Mouse (Mus musculus): ENCODE data around the gene Tmem265. TPM values are rescaled to one million over a fixed set of nuclear protein-coding genes. Genes with fewer than 3 reads are reported as not detected.

The Tmem265 gene
- total and polyA plus RNA-seq, 3 experiments, result not detected

GRCm38 (mm10) chr7:127515846-127516245, 45.3 kb upstream of the Tmem265 start:
- H3K4me1 ChIP-seq (ENCODE audit: control insufficient read depth, insufficient read depth, low read length), result peaks cover 6% of the 10 kb centered on the region
- no peak for TF ChIP-seq POLR2A (IDR thresholded peaks at IDR 0.05; ENCODE audit: insufficient read depth, low read depth, low read length)
- TF ChIP-seq CTCF (IDR thresholded peaks at IDR 0.05), result no peak
- TF ChIP-seq EP300 (IDR thresholded peaks at IDR 0.05; ENCODE audit: insufficient read depth, low read depth, low read length), result no peak
- 54% methylated on average over 7 of the region's 7 CpGs for WGBS
- intact Hi-C loops (cut with DNase I), result loop anchor here (10.0 kb wide), 1 partner anchor 249 kb away; the partner anchor contains the start of gene Orai3
- peak; percentile 34 to 49 for DNase-seq
- H3K9ac ChIP-seq (ENCODE audit: low read depth, low read length), result no peak overlapping the region
- H3K27ac ChIP-seq, result no peak overlapping the region
- peaks cover 26% of the 10 kb centered on the region for H3K36me3 ChIP-seq (ENCODE audit: control insufficient read depth, insufficient read depth, low read length)
- H3K79me2 ChIP-seq (replicated peaks; ENCODE audit: control insufficient read depth, insufficient read depth, low read length), result peaks cover 3% of the 10 kb centered on the region; the same call in 1 of the 2 replicates
- no peak overlapping the region for H3K4me3 ChIP-seq
- H3K27me3 ChIP-seq (ENCODE audit: control insufficient read depth, insufficient read depth, low read length), result no peaks in the 10 kb centered on the region

GRCm38 (mm10) chr7:127516344-127516743, 44.8 kb upstream of the Tmem265 start:
- intact Hi-C loops (cut with DNase I), result loop anchor here (10.0 kb wide), 1 partner anchor 248 kb away; the partner anchor contains the start of gene Orai3
- no peak for DNase-seq
- WGBS, result 95% methylated on average over 6 of the region's 7 CpGs
- Histone ChIP-seq H3K36me3 (ENCODE audit: control insufficient read depth, insufficient read depth, low read length) (peaks cover 28% of the 10 kb centered on the region), H3K4me3 (no peak overlapping the region), H3K27ac (no peak overlapping the region), H3K27me3 (ENCODE audit: control insufficient read depth, insufficient read depth, low read length) (no peaks in the 10 kb centered on the region), H3K4me1 (ENCODE audit: control insufficient read depth, insufficient read depth, low read length) (peaks cover 6% of the 10 kb centered on the region), H3K9ac (ENCODE audit: low read depth, low read length) (no peak overlapping the region), H3K79me2 (replicated peaks; ENCODE audit: control insufficient read depth, insufficient read depth, low read length) (peaks cover 3% of the 10 kb centered on the region; the same call in 1 of the 2 replicates)
- TF ChIP-seq POLR2A (IDR thresholded peaks at IDR 0.05; ENCODE audit: insufficient read depth, low read depth, low read length), result no peak
- TF ChIP-seq EP300 (IDR thresholded peaks at IDR 0.05; ENCODE audit: insufficient read depth, low read depth, low read length), result no peak
- no peak for TF ChIP-seq CTCF (IDR thresholded peaks at IDR 0.05)

- 87% methylated on average over 3 of the region's 3 CpGs for WGBS
- H3K27ac ChIP-seq, result no peak within 1 kb of the TSS
- H3K36me3 ChIP-seq (ENCODE audit: control insufficient read depth, insufficient read depth, low read length), result peaks cover 34% of the 10 kb centered on the region
- peaks cover 5% of the 10 kb centered on the region for H3K79me2 ChIP-seq (replicated peaks; ENCODE audit: control insufficient read depth, insufficient read depth, low read length)
- H3K4me3 ChIP-seq, result no peak within 1 kb of the TSS
- H3K4me1 ChIP-seq (ENCODE audit: control insufficient read depth, insufficient read depth, low read length), result peaks cover 1% of the 10 kb centered on the region; the same call in 1 of the 2 replicates
- DNase-seq, result no peak
- TF ChIP-seq EP300 (IDR thresholded peaks at IDR 0.05; ENCODE audit: insufficient read depth, low read depth, low read length), result no peak
- no peak for TF ChIP-seq POLR2A (IDR thresholded peaks at IDR 0.05; ENCODE audit: insufficient read depth, low read depth, low read length)
- TF ChIP-seq CTCF (IDR thresholded peaks at IDR 0.05), result no peak
- no peaks in the 10 kb centered on the region for H3K27me3 ChIP-seq (ENCODE audit: control insufficient read depth, insufficient read depth, low read length)
- no peak within 1 kb of the TSS for H3K9ac ChIP-seq (ENCODE audit: low read depth, low read length)
- intact Hi-C loops (cut with DNase I), result loop anchor here (10.0 kb wide), 1 partner anchor 246 kb away; the partner anchor contains the start of gene Orai3
Observed at GRCm38 (mm10) chr7:127519284-127519683, 41.9 kb upstream of the Tmem265 start, which contains the start of gene Gm42715. Gene Gm42715, plus strand, starts transcription at chr7:127519584.

- TF ChIP-seq EP300 (IDR thresholded peaks at IDR 0.05; ENCODE audit: insufficient read depth, low read depth, low read length), result no peak
- TF ChIP-seq CTCF (IDR thresholded peaks at IDR 0.05), result no peak
- no peak for TF ChIP-seq POLR2A (IDR thresholded peaks at IDR 0.05; ENCODE audit: insufficient read depth, low read depth, low read length)
- WGBS, result 37% methylated on average over 3 of the region's 3 CpGs
- Histone ChIP-seq H3K36me3 (ENCODE audit: control insufficient read depth, insufficient read depth, low read length) (peaks cover 24% of the 10 kb centered on the region), H3K4me3 (no peak overlapping the region), H3K79me2 (replicated peaks; ENCODE audit: control insufficient read depth, insufficient read depth, low read length) (0 out of 2 replicates have a peak, but pooled peaks cover 2% of the 10 kb centered on the region), H3K27me3 (ENCODE audit: control insufficient read depth, insufficient read depth, low read length) (no peaks in the 10 kb centered on the region), H3K4me1 (ENCODE audit: control insufficient read depth, insufficient read depth, low read length) (no peaks in the 10 kb centered on the region), H3K27ac (no peak overlapping the region), H3K9ac (ENCODE audit: low read depth, low read length) (no peak overlapping the region)
- intact Hi-C loops (cut with DNase I), result no loop called here
- peak; percentile 45 to 46 for DNase-seq
Observed at GRCm38 (mm10) chr7:127541671-127542070, 19.5 kb upstream of the Tmem265 start.

GRCm38 (mm10) chr7:127549116-127549835, 11.9 kb upstream of the Tmem265 start:
- Histone ChIP-seq H3K4me3 (no peak overlapping the region), H3K9ac (ENCODE audit: low read depth, low read length) (no peak overlapping the region), H3K36me3 (ENCODE audit: control insufficient read depth, insufficient read depth, low read length) (peaks cover 32% of the 10 kb centered on the region), H3K4me1 (ENCODE audit: control insufficient read depth, insufficient read depth, low read length) (no peaks in the 10 kb centered on the region; the same call in 1 of the 2 replicates), H3K27ac (peak overlapping the region; percentile 8; the same call in 1 of the 2 replicates), H3K27me3 (ENCODE audit: control insufficient read depth, insufficient read depth, low read length) (no peaks in the 10 kb centered on the region), H3K79me2 (replicated peaks; ENCODE audit: control insufficient read depth, insufficient read depth, low read length) (no peaks in the 10 kb centered on the region)
- 65% methylated on average over 15 of the region's 15 CpGs for WGBS
- intact Hi-C loops (cut with DNase I), result no loop called here
- DNase-seq, result peak; percentile 67 to 70
- TF ChIP-seq POLR2A (IDR thresholded peaks at IDR 0.05; ENCODE audit: insufficient read depth, low read depth, low read length) (no peak), CTCF (IDR thresholded peaks at IDR 0.05) (no peak), EP300 (IDR thresholded peaks at IDR 0.05; ENCODE audit: insufficient read depth, low read depth, low read length) (0 out of 2 replicates have a peak, but pooled peaks have one; percentile 32)

- Histone ChIP-seq H3K36me3 (ENCODE audit: control insufficient read depth, insufficient read depth, low read length) (peaks cover 19% of the 10 kb centered on the region), H3K27ac (no peak overlapping the region), H3K4me1 (ENCODE audit: control insufficient read depth, insufficient read depth, low read length) (no peaks in the 10 kb centered on the region; the same call in 1 of the 2 replicates), H3K4me3 (no peak overlapping the region), H3K9ac (ENCODE audit: low read depth, low read length) (no peak overlapping the region), H3K79me2 (replicated peaks; ENCODE audit: control insufficient read depth, insufficient read depth, low read length) (no peaks in the 10 kb centered on the region), H3K27me3 (ENCODE audit: control insufficient read depth, insufficient read depth, low read length) (no peaks in the 10 kb centered on the region)
- intact Hi-C loops (cut with DNase I), result no loop called here
- TF ChIP-seq EP300 (IDR thresholded peaks at IDR 0.05; ENCODE audit: insufficient read depth, low read depth, low read length) (no peak), POLR2A (IDR thresholded peaks at IDR 0.05; ENCODE audit: insufficient read depth, low read depth, low read length) (no peak), CTCF (IDR thresholded peaks at IDR 0.05) (no peak)
- WGBS, result 89% methylated on average over 8 of the region's 8 CpGs
- no peak for DNase-seq
Observed at GRCm38 (mm10) chr7:127551558-127551957, 9.6 kb upstream of the Tmem265 start.

All from heart, adult 2 months (tissue).